Mouse (Mus musculus) adrenal gland, postnatal 4 days (tissue): ENCODE data around the gene Ttc12. TPM values are rescaled to one million over a fixed set of nuclear protein-coding genes. Genes with fewer than 3 reads are reported as not detected.

Source experiments
- DNase-seq, 2 experiments: peaks; one replicate each; pipeline ENCODE4 v3.0.0; 2021 to 2022; ENCODE audit warnings: low spot score in 2 of 2, mixed read lengths in 2 of 2
- long read RNA-seq, 2 experiments: library from polyadenylated mRNA; stranded (forward); transcript quantifications; one replicate each; pipeline ENCODE4 v2.0.0; 2021
- total RNA-seq, 2 experiments: library from RNA; stranded (reverse); gene quantifications; 2 replicates each; pipeline ENCODE4 v1.2.3; 2021

The Ttc12 gene
- total RNA-seq = 1 to 10 TPM; 9.5 to 9.8 TPM
- long read RNA-seq, experiment 1, partial matches to known transcripts = 0 of 3 reads
- long read RNA-seq, experiment 1, other reads (novel, unspliced or antisense) = 1 of 3 reads
- long read RNA-seq, experiment 2, transcript Ttc12-201 (22 exons, 3,628 nt) = major isoform, 11 of 18 reads
- long read RNA-seq, experiment 2, partial matches to known transcripts = 6 of 18 reads
- long read RNA-seq, experiment 2, other reads (novel, unspliced or antisense) = 1 of 18 reads

DNA sequence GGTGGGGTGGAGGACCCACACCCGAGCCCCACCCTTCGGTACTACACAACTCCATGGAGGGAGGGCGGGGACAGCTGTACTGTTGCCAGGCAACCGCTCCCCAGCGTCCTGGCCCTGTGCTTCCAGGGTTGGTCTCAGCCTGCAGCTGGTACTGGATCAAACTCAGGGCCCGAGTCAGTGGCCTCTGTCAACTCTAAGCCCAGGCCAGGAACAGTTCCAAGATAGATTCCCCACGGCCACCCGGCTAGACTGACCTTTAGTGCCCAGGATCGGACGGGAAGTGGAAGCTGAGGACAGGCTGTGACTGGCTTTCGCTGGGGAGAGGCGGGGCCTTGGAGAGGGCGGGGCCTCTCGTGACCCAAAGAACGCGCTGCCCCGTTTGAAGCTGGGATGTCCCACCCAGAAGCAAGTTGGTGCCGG is at the start of gene Ttc12:
Gene Ttc12, minus strand, starts transcription at position 334 of the 420 bp plus-strand sequence.
- DNase-seq = peak; percentile 60 to 74

GRCm38 (mm10) chr9:49534958-49535357 is 48.9 kb upstream of the Ttc12 start:
- DNase-seq = no peak

DNA sequence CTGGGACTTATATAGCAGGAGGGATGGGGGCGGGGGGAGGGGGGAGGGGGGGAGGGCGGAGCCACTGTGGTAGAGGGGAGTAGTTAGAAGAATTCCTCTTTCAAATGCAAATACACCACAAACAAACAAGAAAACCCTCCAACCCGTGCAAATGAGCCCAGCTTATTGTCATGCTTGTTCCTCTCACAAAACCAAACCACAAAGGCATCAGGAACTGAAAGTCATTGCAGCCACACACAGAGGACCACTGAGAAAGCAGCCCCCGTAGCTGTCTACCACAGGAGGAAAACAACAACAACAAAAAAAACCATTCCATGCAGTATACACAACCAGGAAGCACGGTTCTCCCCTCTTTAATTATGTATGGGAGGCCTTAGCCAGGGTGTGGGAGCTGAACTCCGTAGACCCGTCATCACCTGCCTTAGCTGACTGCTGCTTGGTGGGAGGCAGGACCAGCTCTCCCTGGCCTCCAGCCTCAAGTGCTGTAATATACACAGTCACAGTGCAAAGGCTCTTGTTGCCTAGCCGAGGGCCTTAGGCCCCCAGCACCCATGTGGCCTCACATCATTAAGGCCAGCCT is 48.0 kb upstream of the Ttc12 start:
- no peak for DNase-seq

GRCm38 (mm10) chr9:49533455-49533854 is 47.4 kb upstream of the Ttc12 start:
- no peak for DNase-seq

- DNase-seq = no peak
These were observed 45.8 kb upstream of the Ttc12 start for GRCm38 (mm10) chr9:49531833-49532232.

DNA sequence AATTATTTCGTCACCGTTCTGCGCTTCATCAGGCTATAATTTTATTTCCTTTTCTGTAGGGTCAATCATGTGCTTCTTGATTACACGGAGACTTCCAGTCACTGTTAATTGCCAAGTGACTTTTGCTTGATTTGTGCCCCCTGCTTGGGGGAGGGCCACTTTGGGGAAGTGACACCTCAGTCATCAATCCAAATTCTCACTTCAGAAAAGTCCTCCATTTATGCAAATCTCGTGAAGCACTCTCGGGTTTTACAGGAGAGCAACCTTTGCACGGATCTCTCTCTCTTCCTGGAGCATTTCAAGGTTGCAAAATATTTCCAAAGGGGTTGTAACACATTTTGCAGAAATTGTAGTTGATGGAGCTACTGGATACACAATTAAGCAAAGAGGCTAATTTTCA is 45.2 kb upstream of the Ttc12 start:
- no peak for DNase-seq

DNA sequence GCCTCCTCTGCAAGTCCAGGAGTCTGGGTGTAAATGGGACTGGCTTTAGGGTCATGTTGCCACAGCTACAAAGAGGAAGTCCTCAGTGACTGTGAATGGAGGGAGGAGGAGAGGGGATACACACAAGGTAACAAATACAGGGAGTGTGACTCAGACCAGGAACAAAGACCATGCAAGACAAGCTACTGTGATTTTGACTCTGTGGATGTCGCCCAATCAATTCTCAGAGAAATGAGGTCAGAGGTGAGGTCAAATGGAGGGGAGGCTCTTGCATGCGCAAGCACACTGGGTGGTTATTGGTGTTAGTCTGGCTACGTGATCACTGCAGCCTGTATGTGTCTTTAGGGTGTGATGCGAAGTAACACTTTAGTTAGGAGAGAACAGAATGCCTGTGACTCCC is 44.7 kb upstream of the Ttc12 start:
- DNase-seq = no peak

GRCm38 (mm10) chr9:49529366-49529959 is 43.4 kb upstream of the Ttc12 start:
- DNase-seq = no peak

DNA sequence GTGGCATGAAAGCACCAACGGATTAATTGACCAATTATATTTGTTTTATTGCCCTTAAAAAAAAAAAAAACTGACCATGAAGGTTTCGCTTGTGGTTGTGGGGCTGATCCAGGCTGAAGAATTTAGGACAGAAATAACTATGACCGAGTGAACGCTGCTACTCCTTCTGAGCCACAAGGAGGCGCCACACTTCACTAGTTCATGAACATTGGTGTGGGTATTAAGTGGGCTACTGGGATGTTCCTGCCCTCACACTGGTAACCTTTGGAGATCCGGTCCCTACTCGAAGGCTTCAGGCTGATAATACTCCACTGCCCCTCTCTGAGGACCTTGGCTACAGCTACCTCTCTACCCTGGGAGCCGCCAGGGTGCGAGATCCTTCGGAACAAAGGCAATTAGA is 42.9 kb upstream of the Ttc12 start:
- DNase-seq = no peak

DNA sequence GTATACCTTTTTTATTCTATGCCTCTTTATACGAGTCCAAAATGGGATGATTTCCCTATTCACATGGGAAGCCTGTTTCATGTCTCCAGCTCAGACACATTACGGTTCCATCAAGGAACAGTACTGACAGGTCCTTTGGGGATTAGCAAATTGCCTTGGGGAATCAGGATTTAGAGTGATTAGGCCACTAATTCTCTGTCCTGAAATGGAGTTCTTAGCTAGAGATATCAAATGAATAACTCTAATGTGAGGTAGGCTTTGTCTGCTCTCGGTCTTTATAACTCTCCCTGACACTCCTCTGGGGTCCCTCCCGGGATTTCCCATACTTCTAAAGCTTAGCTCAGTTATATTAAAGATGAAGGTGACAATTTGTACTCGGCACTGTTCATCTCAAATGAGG is 42.0 kb upstream of the Ttc12 start:
- no peak for DNase-seq

DNA sequence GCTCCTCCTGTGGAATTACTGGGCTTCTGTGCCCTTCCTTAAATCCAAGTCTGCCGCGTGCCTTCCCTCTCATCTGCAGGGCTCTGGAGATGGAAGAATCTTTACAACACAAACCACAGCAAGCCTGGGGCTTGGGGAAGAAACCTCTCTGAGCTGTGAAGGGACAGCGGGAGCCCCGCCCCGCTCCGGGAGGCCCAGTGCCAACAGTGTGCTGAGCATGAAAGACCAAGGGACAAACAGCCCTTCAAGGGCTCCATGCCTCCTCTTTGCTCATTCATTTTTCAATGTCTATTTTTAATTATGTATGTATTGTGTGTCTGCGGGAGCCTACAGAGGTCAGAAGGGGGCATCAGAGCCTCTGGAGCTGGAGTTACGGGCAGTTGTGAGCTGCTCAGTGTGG is 41.3 kb upstream of the Ttc12 start:
- DNase-seq = no peak

GRCm38 (mm10) chr9:49524721-49525120 is 38.7 kb upstream of the Ttc12 start:
- no peak for DNase-seq

DNA sequence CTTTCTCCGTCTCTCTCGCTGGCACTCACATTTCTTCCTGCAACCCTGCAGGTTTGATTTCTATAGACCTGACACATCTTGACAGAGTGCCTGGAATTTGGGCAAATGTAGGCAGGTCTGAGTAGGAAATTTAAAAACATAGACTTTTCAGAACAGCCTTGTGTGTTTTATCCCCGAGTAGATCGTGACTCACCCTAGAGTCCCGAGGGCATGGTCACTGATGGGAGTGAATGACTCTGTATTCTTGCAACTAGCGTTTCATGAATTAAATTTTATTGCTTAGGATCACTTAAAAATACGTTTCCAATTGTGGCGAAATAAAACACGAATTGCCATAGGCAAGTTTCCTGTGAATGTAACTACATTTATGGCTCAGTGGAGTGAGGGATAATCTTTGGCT is 37.9 kb upstream of the Ttc12 start:
- no peak for DNase-seq

- no peak for DNase-seq
These were observed 28.3 kb upstream of the Ttc12 start for GRCm38 (mm10) chr9:49514306-49514705.

- no peak for DNase-seq
These were observed 24.6 kb upstream of the Ttc12 start for GRCm38 (mm10) chr9:49510666-49511065.

- no peak for DNase-seq
These were observed 23.6 kb upstream of the Ttc12 start for GRCm38 (mm10) chr9:49509628-49510027.

DNA sequence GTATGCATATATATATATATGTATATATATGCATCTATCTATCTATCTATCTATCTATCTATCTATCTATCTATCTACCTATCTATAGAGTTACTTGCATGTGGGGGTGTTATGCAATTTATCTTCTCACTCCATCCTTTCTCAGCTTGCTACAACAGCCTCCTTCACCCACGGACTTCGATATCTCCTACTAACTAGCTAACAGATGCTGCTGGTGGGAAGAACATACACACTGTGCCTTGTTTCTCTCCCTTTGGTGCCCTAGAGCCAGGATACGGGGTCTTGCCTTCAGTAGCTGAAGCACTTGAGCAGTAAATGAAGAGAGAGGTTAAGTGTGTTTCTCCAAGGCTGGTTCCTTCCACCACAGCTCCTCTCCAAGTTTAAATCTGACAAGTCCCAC is 23.1 kb upstream of the Ttc12 start:
- DNase-seq = no peak

DNA sequence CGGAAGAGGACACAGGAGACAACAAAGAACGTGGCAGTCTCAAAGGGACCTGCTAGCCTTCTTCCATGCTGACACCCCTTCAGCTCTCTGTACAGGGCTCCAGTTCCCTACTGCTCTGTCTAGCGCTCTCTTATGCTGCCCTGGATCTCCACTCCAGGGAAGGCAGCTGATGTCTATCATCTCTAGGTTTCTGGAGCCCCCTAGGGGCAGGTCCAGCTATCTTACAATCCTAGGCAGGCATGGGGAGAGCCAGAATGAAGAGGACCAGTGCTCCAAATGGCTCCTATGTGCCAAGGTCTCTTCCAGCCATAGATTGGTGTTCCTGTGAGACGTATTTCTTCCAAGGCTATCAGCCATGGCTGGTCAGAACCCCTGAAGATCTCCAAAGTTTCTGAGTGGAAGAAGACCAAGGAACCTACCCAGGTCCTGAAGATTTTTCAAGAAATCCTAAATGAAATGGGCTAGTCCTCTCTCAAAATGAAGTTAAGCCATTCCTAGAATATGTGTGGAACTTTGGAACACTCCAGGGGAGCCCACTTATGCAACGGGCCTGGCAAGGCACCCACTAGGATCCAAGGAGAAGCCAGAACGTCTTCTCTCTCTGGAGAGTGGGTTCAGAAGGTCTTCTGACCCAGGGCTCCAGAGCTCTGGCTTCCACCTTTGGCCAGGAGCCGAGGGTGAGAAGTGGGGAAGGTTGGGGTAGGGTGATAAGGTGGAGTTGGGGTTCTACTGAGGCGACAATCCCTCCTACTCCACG is 22.0 kb upstream of the Ttc12 start:
- DNase-seq = no peak

DNA sequence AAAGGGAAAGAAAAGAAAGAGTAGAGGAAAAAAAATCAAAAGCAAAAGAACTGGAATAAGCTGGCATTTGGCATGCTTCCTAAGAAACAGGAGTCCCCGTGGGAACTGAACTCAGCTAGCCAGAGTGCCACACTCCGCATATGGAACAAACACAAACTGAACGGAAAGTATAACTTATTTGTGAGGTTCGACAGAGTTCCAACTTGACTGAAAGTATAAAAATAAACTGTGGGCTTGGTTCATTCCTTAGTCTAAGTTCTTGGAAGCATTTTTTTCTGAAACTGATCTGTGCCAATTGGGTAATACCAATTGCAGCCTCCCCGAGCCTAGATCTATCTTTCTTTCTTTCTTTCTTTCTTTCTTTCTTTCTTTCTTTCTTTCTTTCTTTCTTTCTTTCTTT is 18.6 kb upstream of the Ttc12 start:
- no peak for DNase-seq

DNA sequence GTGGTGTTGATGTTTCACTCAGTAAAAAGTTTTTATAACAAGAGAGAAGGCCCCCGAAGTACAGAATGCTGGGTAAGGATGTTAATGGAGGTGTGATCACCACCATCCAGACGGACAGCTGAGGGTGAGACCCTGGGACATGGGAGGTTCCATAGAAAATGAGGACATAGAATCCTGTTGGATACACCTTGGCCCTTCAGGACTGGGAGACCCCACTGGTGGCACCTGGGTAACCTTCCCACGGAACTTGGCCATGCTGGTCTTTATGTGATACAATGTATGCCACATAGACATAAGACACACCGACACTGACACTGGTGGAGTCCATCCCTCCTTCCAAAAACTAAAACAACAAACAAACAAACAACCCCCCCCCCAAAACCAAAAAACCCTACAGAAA is 16.2 kb upstream of the Ttc12 start:
- DNase-seq = no peak

GRCm38 (mm10) chr9:49499878-49500277 is 13.9 kb upstream of the Ttc12 start:
- no peak for DNase-seq

DNA sequence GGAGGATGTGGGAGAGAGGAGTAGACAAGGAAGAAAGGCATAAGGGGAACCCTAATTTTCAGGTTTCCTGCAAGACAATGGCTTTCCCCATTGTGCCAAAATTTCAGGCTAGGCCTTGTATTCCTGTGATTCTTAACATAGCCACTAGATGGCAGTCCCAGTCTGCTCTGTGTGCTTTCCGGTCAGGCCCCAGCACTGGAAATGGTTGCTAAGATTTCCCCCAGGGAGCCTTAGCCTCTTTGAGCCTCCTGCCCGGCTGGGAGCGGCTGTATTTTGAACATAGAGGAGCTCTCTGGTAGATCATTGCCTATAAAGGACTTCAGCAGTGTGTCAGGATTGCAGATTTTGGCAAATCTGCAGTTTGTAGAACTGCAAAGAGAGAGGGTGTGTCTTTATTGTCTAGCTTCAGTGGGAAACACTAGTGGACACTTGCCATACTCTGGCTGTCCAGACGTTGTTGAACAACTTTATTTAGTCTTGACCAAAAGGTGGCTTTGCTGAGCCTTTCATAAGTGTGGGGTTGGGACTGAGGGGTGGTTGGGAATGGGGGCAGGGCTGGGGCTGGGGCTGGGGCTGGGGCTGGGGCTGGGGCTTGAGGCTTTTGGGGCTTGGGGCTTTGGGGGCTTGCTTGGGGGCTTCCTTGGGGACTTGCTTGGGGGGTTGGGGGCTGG is 8.1 kb upstream of the Ttc12 start:
- peak in 1 of 2 experiments; percentile 47 for DNase-seq
